7 mouse cellular contexts compared by ENCODE assay signal in the genomic region with DNA sequence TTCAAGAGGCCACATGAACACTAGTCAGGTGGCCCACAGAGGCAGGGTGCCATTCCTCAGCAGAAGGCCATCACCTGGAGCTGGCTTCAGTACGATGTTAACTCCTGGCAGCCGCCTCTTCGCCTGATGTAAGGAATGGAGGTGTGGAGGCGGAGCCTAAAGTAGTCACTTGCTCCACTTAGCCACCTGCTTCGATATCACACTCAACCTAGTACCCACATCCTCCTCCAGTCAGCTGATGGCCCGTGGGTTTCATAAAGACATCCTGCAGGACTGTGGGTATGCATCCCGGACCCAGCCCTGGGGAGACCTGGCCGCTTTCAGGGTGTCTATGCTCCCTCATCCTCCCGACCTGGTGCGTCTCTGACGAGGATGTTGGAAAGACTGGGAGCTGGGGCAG.
"Had no signal": no experiment of that assay in that cellular context is flagged by ENCODE, and none has a peak within 500 bp of the region (broad histone marks: within the 10 kb centered on the region; RNA-seq: fewer than 3 reads in every experiment).

No protein-coding gene starts in this region.

- DNase-seq: kidney, adult 2 months; kidney, postnatal 14 days; lung, adult 2 months; lung, postnatal 36 days; midbrain, embryonic 14.5 days; retina, postnatal 1 day; thymus, postnatal 4 days had no signal
